Mouse (Mus musculus) layer of hippocampus, adult 18-20 months (tissue): ENCODE measurements at regions not wholly inside any gene's neighbourhood (a gene's known extent, or its start where the extent isn't known, plus 50 kb on each side); places are given as distances from the start of the nearest gene placed in this dataset.

Source experiments
- DNase-seq, 2 experiments: peaks; one replicate each; pipeline ENCODE4 v3.0.0; 2022; ENCODE audit warnings: low spot score in 2 of 2

DNA sequence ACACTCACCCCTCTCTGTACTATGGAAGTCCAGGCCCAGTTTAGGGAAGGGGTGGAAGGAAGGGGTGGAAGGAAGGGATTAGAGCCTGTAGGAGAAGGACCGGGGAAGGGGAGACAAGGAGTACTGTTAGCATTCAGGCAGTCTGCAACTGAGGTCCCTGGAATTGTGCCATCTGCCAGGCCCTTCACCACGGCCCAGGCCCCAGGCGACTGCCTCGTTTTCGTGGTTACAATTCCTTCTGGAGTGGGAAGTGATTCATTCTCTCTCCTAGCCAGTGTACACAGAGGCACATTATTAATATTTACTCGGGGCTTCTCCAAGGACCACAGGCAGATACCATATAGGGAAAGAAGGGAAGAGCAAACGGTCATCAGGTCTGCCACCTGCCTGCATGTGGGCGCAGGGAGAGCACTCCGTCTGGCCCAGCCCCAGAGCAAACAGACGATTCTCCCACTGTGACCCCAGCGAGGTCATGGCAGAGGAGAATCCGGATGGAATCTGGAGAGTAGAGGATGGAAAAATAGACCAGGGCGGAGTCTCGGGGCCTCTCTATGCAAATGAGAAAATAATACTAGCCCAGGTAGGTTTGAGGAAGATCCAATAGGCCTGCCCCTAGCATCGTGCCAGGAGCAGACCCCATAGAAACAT is 354.0 kb downstream of the Ptpru start:
- no peak for DNase-seq

DNA sequence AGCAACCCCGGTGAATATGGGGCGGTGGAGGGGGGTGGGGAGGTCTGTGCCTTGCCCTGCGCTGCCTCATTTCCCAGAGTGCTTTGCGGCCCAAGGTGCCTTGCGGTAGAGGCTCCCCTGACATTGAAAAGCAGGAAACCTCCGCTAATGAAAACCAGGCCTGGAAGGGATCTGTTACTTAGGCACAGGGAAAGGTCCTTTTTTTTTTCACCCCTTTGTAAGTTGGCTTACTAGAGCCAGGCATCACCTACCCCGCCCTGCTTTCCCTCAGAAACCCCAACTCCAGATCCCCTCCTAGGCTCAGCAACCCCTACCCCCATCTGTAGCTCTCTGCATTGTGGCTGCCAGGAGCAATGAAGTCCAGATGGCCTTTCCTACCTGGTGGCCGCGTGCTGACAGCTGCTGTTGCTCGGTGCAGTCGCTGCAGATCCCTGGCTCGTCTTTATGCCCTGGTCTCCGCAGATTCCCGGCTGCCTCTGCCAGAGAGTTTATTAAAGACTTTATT is 353.4 kb downstream of the Ptpru start:
- no peak for DNase-seq

DNA sequence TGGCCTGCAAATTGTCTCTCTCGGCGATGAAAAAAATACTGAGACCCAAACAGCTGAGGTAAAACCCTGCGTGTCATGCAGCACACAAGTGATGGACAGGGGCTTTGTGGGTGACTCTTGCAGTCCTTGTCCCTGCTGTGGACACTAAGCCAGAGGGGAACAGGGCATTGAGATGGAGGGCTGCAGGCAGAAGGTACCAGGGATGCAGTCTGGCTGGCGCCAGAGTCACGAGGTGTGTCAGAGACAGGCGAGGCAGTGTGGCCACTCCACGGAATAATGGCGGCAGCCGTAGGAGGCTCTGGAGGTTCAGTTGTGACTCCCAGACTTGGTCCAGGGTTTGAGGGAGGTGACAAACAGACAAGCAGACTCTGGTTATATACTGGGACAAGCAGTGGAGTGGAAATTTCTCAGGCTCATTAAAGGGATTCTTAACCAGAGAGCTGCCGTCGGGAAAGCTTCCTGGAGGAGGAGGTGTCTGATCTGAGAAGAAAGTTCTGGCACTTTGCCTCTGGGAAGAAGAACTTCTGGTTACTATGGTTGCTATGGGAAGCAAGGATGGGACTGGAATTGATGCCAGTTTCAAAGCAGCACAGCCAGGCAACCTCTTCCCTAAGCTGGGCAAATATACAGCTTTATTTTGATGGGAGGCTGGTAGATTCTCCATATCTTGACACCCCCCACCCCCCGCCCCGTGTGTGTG is 352.8 kb downstream of the Ptpru start:
- DNase-seq, result peak in 1 of 2 experiments; percentile 54

DNA sequence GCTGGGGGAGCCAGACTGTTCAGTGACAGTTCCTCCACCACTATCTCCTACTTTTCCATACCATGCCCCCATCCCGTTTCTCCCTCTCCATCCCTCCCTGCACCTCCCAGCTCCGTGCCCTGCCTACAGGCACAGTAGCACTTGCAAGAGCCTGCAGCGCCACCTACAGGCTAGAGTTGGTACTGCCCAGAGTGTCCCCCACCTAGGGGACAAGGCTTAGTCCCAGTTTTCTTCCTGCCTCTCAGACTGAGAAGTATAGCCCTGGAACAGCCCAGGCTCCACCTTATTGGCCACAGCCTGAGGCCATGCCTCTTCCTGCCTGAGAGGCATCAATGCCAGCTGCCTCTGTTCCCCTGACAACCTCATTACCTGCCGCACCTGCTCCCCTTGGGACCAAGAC is 351.3 kb downstream of the Ptpru start:
- peak; percentile 80 to 92 for DNase-seq

DNA sequence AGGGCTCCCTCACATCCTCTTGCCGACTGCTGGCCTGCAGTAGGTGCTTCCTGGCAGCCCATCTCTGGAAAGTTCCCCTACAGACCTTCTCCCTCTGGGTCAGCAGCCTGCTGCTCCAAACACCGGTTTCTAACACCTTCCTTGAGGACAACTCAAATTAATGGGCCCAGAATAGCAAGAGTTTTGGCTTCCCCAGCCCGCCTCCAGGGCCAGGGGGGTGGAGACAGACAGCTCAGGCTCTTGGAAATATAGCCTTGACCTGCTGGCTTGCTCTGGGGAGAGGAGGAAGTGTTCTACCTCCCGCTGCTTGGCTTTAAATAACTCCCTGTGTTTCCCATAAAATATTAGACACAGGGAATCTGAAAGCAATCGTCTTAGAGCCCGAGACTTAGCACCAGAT is 349.8 kb downstream of the Ptpru start:
- no peak for DNase-seq

DNA sequence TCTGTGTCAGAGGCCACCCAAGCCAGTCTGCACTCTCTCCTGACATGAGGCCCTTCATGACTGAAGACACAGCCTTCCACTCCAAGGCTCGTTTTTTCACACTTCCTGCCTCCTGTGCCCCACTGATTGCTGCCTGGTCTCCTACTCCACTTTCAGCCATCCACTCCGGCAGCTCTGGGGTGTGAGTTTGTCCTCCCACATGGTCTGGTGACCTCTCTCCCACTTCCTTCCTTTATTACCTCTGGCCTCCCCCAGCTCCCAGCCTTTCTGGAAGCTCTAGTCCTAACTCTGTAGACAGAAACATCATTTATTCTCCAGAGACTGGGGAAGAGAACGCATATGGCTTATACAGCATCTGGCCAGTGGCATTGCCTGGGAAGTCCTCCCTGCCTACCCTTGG is 349.0 kb downstream of the Ptpru start:
- DNase-seq, result no peak

DNA sequence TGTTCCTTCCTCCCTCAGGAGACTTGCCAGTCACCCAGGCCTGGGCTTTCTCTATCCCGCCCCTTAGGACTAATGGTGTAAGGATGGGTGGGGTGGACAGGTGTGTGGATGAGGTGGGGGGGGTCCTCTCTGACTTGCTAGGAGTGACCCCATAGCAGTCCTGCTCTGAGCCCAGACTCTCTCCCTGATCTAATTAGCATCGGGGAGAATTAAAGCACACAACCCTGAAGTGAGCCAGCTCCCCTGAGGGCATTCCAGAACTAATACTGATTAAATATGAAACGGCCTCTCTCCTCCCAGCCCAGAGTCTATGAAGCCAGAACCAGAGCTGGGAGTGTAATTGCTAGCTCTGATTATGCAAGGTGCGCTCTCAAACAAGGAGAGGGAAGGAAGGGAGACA is 346.1 kb downstream of the Ptpru start:
- no peak for DNase-seq

DNA sequence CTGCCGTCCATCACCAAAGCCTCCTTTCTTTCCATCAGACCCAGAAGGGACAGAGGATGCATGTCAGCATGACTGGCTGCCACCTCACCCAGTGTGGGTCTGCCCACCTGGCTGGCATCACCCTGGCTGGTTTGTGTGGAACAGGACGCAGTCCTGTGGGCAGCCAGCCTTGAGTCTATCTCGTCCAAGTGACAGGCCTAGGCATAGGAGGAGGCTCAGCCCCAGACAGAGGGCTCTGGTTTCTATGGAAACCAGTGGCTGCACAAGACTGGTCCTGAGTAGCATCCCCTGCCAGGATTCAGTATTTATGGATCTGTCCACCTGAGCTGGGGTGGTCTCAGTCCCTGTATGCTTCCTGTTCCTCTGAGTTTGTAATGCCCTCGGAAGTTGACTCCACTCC is 344.4 kb downstream of the Ptpru start:
- no peak for DNase-seq

DNA sequence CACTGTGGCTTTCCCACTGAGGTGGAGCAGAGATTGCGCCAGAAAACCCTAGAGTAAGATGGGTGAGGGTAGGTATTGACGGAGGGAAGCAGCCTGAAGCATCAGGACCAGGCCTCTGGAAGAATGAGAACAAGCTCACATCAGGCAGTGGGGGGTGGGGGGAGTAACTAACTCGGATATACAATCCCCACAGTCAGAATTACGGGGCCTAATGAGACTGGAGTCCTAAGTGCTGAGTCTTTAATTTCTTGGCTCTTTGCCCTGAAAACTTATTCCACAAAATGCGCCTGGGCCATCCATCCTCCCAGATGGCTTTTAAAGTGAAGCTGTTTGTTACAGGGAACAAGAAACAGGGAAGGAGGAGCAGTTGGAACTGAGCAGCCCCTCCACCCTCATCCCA is 341.2 kb downstream of the Ptpru start:
- no peak for DNase-seq

DNA sequence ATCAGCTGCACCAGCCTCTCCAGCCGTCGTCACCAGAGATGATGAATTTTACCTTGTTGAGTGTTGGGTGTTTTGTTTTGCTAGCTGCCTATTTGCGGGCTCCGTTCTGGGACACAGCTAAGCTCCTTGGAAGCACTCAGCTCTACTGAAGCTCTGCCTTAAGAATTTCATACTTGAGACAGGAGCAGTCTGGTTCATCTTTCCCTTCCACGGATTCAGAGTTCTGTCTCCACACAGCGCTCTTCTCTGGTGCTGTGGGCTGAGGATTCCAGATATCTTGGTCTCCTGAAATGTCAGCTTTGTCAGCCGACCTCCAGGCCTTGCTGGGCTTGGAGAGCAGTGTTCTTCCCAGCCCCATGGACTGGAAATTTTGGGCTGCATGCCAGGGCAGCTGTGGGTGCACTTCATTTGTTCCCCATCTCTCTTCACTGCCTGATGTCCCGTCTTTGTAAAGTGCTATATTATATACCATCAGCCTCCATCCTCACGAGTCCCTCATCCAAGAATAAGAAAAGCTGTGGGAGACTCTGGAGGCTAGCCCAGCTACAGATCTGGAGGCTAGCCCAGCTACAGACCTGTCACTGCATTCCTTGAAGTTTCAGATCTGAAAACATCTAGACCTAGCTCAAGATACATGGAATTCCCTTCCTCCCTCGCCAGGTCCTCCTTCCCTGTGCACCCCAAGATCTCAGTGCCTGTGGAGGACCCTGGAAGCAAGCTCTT is 337.0 kb downstream of the Ptpru start:
- DNase-seq, result no peak

DNA sequence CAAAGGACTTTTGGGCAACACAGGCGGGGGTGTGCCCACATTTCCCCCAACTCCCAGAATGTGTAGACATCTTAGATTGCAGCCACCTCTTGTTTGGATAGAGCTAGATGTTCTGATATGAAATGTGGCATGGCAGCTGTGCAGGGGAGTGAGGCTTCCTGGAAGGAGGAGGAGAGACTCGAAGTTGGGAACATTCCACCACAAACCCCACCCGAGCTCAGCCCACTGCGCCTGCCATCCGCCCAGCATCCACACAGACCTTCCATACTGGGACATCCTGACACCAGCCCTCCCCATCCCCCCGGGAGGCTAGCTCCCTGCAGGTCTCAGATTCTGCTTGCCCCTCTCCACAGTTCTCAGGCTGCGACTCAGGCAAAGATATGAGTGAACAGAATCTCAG is 329.9 kb downstream of the Ptpru start:
- DNase-seq, result peak; percentile 57 to 76

DNA sequence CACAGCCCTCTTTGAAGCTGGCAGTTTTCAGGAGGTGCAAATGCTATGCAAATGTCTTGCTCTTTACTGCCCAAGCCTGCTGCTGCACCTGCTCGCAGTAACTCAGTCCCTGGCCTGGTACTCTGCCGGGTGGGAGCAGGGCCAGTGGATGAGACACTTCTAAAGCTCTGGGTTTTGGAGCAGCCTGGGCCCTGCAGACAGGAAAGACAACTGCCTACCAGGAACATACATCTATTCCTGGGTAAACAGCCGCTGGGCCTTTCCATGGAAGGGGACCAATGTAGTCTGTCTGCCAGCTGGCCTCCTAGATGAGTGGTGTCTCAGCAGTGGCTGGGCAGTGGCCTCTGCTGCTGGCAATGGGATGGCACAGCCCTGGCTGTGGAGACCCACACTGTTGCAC is 326.5 kb downstream of the Ptpru start:
- DNase-seq, result no peak

DNA sequence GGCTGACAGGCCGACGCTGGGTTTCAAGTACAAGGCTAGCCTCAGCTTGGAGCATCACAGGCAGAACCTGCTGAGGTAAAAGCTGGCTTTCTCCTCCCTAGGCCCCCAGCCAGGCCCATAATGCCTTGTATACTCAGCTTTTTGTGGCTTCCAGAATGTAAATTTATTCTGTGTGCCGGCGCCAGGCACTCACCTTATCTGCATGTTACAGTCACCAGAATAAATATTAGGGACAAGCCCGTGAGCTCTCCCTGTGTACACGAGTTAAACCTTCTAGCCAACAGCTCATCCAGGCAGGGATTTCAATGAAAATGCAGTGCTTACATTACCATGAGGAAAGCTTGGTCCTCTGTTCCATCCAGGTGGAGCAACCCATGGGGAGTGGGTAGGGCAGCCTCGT is 325.3 kb downstream of the Ptpru start:
- no peak for DNase-seq

DNA sequence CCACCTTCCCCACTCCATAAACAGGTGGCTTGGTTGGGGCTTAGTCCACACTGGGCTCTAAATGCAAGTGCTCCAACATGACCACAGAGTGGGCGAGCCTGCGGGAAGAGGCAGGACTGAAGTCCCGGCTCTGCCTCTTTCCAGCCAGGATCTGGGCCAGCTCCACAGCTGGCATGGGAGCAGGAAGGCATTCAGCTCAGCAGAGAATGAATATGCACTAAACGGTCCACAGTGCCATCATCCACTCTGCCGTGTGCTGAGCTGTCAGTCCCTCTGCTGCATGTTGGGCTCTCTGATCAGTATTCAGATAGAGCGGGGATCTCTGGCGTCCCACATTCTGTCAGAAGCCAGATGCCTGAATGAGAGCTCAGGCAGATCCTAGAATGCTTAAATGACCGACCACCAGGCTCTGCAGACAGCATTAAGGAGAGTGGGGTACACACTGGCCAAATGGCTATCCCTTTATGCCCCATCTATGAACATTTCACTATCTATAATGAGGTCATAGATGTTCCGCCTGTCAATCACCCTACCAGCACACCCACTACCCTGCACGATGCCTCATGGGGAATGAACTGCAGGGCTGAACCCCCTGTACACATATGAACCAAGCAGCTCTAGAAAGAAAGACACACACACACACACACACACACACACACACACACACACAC is 317.3 kb downstream of the Ptpru start:
- DNase-seq, result no peak

DNA sequence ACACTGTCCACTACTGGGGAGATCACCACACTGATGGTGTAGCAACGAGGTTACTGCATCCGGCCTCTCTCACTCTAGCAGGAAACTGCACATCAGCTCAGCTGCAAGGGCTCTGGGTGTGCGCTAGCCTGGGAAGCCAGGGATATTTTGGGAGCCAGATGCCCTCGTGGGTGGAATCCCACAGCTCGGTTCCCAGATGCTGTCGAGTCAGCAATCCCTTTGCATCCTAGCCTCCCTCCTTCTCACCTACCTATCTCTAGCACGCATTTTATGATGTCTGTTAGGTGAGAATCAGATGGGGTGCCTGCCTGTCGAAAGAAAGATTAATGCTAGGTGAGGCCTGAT is 316.8 kb downstream of the Ptpru start:
- DNase-seq, result no peak

DNA sequence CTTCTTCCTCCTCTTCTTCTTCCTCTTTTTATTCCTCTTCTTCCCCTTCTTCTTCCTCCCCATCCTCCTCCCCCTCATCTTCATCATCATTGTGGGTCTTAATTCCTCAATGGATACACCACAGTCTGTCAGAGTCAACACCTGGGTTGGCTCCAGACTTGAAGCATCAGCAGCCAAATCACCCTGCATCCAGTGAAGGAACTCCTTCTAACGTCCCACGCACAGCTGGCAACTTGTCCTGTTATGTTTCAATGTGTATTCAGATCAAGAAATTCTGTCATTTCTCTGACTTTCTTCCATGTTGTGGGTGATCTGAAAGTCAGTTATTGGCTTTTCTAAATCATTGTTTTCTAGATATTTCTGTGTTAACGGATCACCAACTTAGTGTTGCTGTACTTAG is 312.9 kb downstream of the Ptpru start:
- peak in 1 of 2 experiments; percentile 51 for DNase-seq

DNA sequence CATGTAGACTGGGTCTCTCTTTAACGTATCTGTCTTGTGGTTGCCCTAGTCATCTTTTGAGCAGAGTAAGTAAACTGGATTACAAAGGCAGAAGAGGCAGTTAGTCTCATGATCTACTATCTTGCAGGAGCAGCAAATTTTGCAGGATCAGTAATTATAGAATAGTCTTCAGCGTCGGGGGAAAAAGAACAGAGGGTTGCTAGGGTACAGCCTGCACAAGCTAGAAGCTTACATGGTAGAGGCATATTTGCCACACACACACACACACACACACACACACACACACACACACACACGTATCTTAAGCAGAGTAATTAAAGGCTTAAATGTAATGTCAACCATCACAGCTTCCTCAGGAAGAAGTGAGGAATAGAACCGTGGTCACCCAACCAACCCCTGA is 307.6 kb downstream of the Ptpru start:
- DNase-seq, result peak in 1 of 2 experiments; percentile 11

DNA sequence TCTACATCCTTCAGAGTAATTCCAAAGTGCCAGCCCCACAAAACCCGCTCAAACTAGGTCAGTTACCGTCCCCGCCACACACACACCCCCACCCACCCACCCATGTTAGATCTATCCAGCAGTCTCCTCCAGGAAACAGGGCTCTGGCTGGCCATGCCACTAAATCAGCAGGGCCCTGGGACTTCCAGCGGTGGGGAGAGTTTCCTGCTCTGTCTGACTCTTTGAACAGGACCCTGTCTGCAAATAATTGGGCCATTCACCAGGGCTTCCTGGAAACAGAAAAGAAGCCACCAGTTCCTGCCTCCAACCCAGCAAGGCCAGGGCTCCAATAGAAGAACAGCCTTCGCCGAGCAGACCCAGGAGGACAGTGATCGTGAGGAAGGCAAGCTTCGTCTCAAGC is 307.1 kb downstream of the Ptpru start:
- DNase-seq, result no peak

DNA sequence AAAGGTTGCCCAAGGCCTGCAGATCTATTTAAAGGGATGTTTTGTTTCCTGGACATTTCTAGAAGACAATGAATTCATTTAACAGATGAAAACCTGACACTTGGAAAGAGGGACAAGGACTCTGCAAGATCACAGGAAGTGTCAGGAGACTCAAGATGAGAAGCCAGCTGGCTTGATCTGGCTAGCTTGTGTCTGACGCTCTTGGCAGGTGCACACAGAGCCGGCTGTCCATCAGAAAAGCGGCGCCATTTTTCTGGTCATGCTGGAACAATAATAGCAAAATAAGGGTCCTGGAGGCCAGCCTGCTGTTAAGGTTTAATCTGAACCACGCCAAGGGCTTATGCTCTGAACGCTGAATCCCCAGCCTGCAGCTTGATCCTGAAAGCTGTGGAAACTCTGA is 303.3 kb downstream of the Ptpru start:
- DNase-seq, result no peak

DNA sequence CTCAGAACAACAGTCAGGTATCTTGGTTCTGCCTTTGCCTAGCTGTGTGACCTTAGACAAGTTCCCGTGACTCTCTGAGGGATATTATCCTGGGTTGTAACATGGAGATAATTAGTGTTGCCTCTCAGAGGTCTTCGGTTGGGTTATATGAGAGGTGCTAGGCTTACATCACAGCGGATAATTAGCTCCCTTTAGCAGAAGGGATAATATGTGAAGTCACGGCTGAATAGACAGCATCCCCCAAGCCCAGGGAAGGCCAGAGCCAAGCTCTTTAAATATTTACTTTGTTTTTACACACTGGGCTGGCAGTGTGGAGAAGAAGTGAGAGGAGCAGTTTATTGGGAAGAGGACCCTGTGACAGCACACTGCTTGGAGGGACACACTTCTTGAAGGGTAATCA is 299.9 kb downstream of the Ptpru start:
- no peak for DNase-seq

DNA sequence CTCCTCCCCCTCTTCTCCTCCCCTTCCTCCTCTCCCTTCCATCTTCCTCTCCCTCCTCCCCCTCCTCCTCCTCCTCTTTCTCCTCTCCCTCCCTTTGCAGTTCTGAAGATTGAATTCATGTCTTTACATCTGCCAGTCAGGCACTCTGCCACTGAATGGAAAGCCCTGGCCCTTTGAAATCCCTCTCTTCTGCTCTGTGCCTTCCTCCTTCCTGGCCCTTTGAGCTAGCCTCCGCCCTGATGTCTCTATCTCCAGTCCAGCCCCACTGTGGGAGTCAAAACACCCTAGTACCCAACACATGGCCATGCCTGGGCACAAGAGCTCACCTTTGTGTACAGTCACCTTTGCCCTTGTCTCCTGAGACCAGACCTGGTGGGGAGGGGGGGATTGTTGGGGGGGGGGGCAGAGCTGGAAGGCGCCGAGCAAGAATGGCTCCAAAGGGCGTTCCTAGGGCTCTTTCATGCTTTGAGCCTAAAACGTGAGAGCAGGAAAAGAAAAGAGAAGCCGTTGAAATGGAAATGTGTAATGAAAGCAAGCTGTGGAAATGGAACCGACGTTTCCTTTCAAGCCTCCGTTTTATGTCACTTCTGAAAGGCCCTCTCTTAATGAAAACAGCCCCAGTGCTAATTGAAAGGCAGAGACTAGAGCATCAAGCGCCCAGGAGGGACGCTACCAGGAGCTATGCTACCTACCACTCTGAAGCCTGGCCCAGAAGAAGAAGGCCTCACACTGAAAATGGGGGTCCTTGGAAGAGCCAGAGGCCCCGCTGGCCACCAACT is 291.5 kb downstream of the Ptpru start:
- no peak for DNase-seq
